Mouse (Mus musculus): ENCODE data around the gene Gucy1b2. TPM values are rescaled to one million over a fixed set of nuclear protein-coding genes. Genes with fewer than 3 reads are reported as not detected.

Gucy1b2 gene
- not detected in 2 replicates for polyA plus RNA-seq (2012; ENCODE audit: insufficient read depth, insufficient read length, low replicate concordance, missing spikeins)

DNA sequence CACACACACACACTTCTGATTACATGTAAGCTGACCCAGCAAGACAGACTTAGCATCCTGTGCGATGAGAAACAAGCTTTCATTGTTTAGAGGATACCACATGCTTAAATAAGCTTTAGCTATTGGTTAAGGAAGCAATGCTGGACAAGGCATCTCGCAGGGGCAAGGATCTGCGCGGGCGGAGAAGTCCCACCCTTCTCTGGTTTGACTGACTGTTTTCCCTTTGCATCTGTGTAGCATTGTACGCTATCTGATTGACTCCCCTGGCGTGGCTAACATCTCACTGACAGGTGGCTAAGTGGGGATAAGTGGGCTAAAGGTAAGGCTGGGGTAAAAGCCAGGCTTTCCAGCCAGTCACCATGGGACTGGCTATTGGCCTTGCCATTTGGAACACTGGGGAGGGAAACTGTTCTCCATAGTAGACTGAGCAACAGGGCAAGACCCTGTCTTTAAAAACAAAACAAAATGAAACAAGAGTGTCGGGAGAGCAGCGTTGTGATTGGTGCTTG lies at the start of gene Gucy1b2:
Gene Gucy1b2, minus strand, starts transcription at position 51 of the 509 bp plus-strand sequence.
- peaks cover 9% of the 10 kb centered on the region for H3K4me1 ChIP-seq (ENCODE audit: control insufficient read depth, insufficient read depth, low read length)
- 13% methylated on average over 9 of the region's 9 CpGs for WGBS
- TF ChIP-seq POLR2A (IDR thresholded peaks at IDR 0.05; ENCODE audit: insufficient read depth, low read depth, low read length) = no peak
- no peak for TF ChIP-seq CTCF (IDR thresholded peaks at IDR 0.05; ENCODE audit: insufficient read depth, low read depth, low read length)
- peak within 1 kb of the TSS; percentile 16 for H3K4me3 ChIP-seq (ENCODE audit: insufficient read depth, low read depth, low read length)
- H3K27ac ChIP-seq (ENCODE audit: insufficient read depth, low read depth, low read length) = no peak within 1 kb of the TSS

GRCm38 (mm10) chr14:62497391-62497790 lies 41.3 kb upstream of the Gucy1b2 start:
- no peaks in the 10 kb centered on the region for H3K4me1 ChIP-seq (ENCODE audit: control insufficient read depth, insufficient read depth, low read length)
- 69% methylated on average over 7 of the region's 7 CpGs for WGBS
- H3K27ac ChIP-seq (ENCODE audit: insufficient read depth, low read depth, low read length) = no peak overlapping the region
- H3K4me3 ChIP-seq (ENCODE audit: insufficient read depth, low read depth, low read length) = no peak overlapping the region
- TF ChIP-seq CTCF (IDR thresholded peaks at IDR 0.05; ENCODE audit: insufficient read depth, low read depth, low read length) (no peak), POLR2A (IDR thresholded peaks at IDR 0.05; ENCODE audit: insufficient read depth, low read depth, low read length) (no peak)

GRCm38 (mm10) chr14:62496501-62496900 lies 40.4 kb upstream of the Gucy1b2 start:
- no peaks in the 10 kb centered on the region for H3K4me1 ChIP-seq (ENCODE audit: control insufficient read depth, insufficient read depth, low read length)
- H3K4me3 ChIP-seq (ENCODE audit: insufficient read depth, low read depth, low read length) = no peak overlapping the region
- H3K27ac ChIP-seq (ENCODE audit: insufficient read depth, low read depth, low read length) = no peak overlapping the region
- TF ChIP-seq CTCF (IDR thresholded peaks at IDR 0.05; ENCODE audit: insufficient read depth, low read depth, low read length) = no peak
- TF ChIP-seq POLR2A (IDR thresholded peaks at IDR 0.05; ENCODE audit: insufficient read depth, low read depth, low read length) = no peak
- 69% methylated on average over 1 of the region's 1 CpGs for WGBS

- WGBS = 73% methylated on average over 5 of the region's 5 CpGs
- no peak overlapping the region for H3K27ac ChIP-seq (ENCODE audit: insufficient read depth, low read depth, low read length)
- H3K4me1 ChIP-seq (ENCODE audit: control insufficient read depth, insufficient read depth, low read length) = no peaks in the 10 kb centered on the region
- no peak for TF ChIP-seq CTCF (IDR thresholded peaks at IDR 0.05; ENCODE audit: insufficient read depth, low read depth, low read length)
- no peak overlapping the region for H3K4me3 ChIP-seq (ENCODE audit: insufficient read depth, low read depth, low read length)
Observed at GRCm38 (mm10) chr14:62493456-62493855, 37.4 kb upstream of the Gucy1b2 start.

GRCm38 (mm10) chr14:62492196-62492850 lies 36.2 kb upstream of the Gucy1b2 start:
- no peak overlapping the region for H3K27ac ChIP-seq (ENCODE audit: insufficient read depth, low read depth, low read length)
- WGBS = 30% methylated on average over 16 of the region's 16 CpGs
- peaks cover 2% of the 10 kb centered on the region for H3K4me1 ChIP-seq (ENCODE audit: control insufficient read depth, insufficient read depth, low read length)
- TF ChIP-seq POLR2A (IDR thresholded peaks at IDR 0.05; ENCODE audit: insufficient read depth, low read depth, low read length) (no peak), CTCF (IDR thresholded peaks at IDR 0.05; ENCODE audit: insufficient read depth, low read depth, low read length) (peak; percentile 47; the same call in 1 of the 2 replicates)
- H3K4me3 ChIP-seq (ENCODE audit: insufficient read depth, low read depth, low read length) = no peak overlapping the region

- Histone ChIP-seq H3K27ac (ENCODE audit: insufficient read depth, low read depth, low read length) (no peak overlapping the region), H3K4me1 (ENCODE audit: control insufficient read depth, insufficient read depth, low read length) (peaks cover 4% of the 10 kb centered on the region), H3K4me3 (ENCODE audit: insufficient read depth, low read depth, low read length) (no peak overlapping the region)
- WGBS = 76% methylated on average over 7 of the region's 7 CpGs
- TF ChIP-seq POLR2A (IDR thresholded peaks at IDR 0.05; ENCODE audit: insufficient read depth, low read depth, low read length) (no peak), CTCF (IDR thresholded peaks at IDR 0.05; ENCODE audit: insufficient read depth, low read depth, low read length) (no peak)
Observed at GRCm38 (mm10) chr14:62488270-62488669, 32.2 kb upstream of the Gucy1b2 start.

GRCm38 (mm10) chr14:62481381-62481780 lies 25.3 kb upstream of the Gucy1b2 start:
- WGBS = 73% methylated on average over 8 of the region's 8 CpGs
- TF ChIP-seq POLR2A (IDR thresholded peaks at IDR 0.05; ENCODE audit: insufficient read depth, low read depth, low read length) (no peak), CTCF (IDR thresholded peaks at IDR 0.05; ENCODE audit: insufficient read depth, low read depth, low read length) (no peak)

DNA sequence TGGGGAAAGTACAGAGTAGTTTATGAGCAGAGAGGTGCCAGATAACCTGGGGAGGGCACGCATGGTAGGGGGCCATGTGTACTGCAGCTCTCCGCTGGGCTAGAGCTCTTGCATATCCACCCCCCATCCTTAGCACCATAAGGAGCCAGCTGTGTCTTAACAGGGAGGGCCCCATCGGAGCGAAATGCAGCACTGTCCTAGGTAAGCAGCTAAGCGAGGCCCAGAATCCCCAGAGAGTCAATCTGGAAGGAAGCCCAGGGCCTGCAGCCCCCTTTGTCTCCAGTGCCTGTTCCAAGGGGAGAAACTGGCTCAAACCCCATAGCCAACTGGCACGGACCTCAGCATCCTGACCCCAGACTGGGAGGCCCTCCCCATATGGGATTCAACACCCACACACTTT lies 23.3 kb upstream of the Gucy1b2 start:
- no peak overlapping the region for H3K27ac ChIP-seq (ENCODE audit: insufficient read depth, low read depth, low read length)
- TF ChIP-seq POLR2A (IDR thresholded peaks at IDR 0.05; ENCODE audit: insufficient read depth, low read depth, low read length) (no peak), CTCF (IDR thresholded peaks at IDR 0.05; ENCODE audit: insufficient read depth, low read depth, low read length) (no peak)
- peaks cover 5% of the 10 kb centered on the region; the same call in 1 of the 2 replicates for H3K4me1 ChIP-seq (ENCODE audit: control insufficient read depth, insufficient read depth, low read length)
- no peak overlapping the region for H3K4me3 ChIP-seq (ENCODE audit: insufficient read depth, low read depth, low read length)
- WGBS = 60% methylated on average over 6 of the region's 6 CpGs

More at GRCm38 (mm10) chr14:62481381-62481780, 25.3 kb upstream of the Gucy1b2 start:
- no peak overlapping the region for H3K27ac ChIP-seq (ENCODE audit: insufficient read depth, low read depth, low read length)
- no peak overlapping the region for H3K4me3 ChIP-seq (ENCODE audit: insufficient read depth, low read depth, low read length)
- H3K4me1 ChIP-seq (ENCODE audit: control insufficient read depth, insufficient read depth, low read length) = peaks cover 5% of the 10 kb centered on the region; the same call in 1 of the 2 replicates

GRCm38 (mm10) chr14:62474481-62474880 lies 18.4 kb upstream of the Gucy1b2 start:
- TF ChIP-seq POLR2A (IDR thresholded peaks at IDR 0.05; ENCODE audit: insufficient read depth, low read depth, low read length) = no peak
- no peak for TF ChIP-seq CTCF (IDR thresholded peaks at IDR 0.05; ENCODE audit: insufficient read depth, low read depth, low read length)
- WGBS = 88% methylated on average over 1 of the region's 1 CpGs
- Histone ChIP-seq H3K27ac (ENCODE audit: insufficient read depth, low read depth, low read length) (no peak overlapping the region), H3K4me1 (ENCODE audit: control insufficient read depth, insufficient read depth, low read length) (peaks cover 2% of the 10 kb centered on the region; the same call in 1 of the 2 replicates), H3K4me3 (ENCODE audit: insufficient read depth, low read depth, low read length) (no peak overlapping the region)

All from olfactory bulb, adult 2 months (tissue).